Mouse (Mus musculus) cerebellum, adult 8-10 months (tissue): ENCODE results near the gene Prp2.
"Not testable (repeated sequence)": the region's sequence is repeated elsewhere in the genome, so short reads cannot be mapped to it uniquely, and the experiment has no call there.

Experiments
- DNase-seq: peaks from one replicate; pipeline ENCODE4 v3.0.0; 2022

Gene Prp2

GRCm38 (mm10) chr6:132595613-132596012 is at the start of gene Prp2:
TSS of gene Prp2 (plus strand) at chr6:132595913.
- DNase-seq = not testable (repeated sequence)

DNA sequence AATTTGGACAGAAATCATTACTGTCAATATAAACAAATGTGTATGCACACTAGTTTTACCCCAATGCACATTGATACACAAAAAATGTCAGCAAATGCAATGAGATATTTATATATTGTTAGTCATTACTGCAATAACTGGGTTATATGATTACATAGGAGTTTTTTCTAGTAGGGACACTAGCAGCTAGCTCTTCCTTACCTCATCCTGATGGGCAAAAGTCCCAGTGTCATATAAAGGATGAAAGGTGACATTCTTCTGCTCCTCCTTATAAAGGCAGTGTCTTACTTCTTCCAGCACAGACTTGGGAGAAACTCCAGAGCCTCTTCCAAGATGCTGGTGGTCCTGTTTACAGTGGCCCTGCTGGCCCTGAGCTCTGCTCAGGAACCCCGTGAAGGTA is 26.2 kb upstream of the Prp2 start, which contains the start of gene Prh1:
Gene Prh1, plus strand, starts transcription at position 301 of the 400 bp plus-strand sequence.
- DNase-seq = not testable (repeated sequence)

GRCm38 (mm10) chr6:132649399-132649798 is 53.7 kb downstream of the Prp2 start:
- DNase-seq = no peak
